Mouse (Mus musculus) large intestine, adult 2 months (tissue): ENCODE data around the gene Fras1. TPM values are rescaled to one million over a fixed set of nuclear protein-coding genes. Genes with fewer than 3 reads are reported as not detected.

Experiments used
- DNase-seq: peaks from one replicate; pipeline ENCODE4 v3.0.0-alpha.2; 2012; ENCODE audit warnings: low read depth, low spot score
- WGBS: fragments of 180-500 bp; shearing (Covaris S2); methylation state at CpG from one replicate; pipeline ENCODE4 v1.1.7; 2018; 5-methylcytosine and 5-hydroxymethylcytosine counted together
- polyA plus RNA-seq: library from polyadenylated mRNA; depleted of rRNA; stranded (reverse); fragments of >200 nt; gene quantifications from 2 replicates; pipeline ENCODE4 v1.2.3, GENCODE M21; 2012

Fras1 gene
- polyA plus RNA-seq, 1 experiment = 0.24 TPM

- DNase-seq = no peak
- WGBS = 91% methylated on average over 4 of the region's 4 CpGs
Observed at GRCm38 (mm10) chr5:96544112-96544511, 170.4 kb downstream of the Fras1 start.

- DNase-seq = no peak
- WGBS = 82% methylated on average over 5 of the region's 5 CpGs
Observed at GRCm38 (mm10) chr5:96545994-96546393, 172.2 kb downstream of the Fras1 start.

GRCm38 (mm10) chr5:96554940-96555679, 181.4 kb downstream of the Fras1 start:
- DNase-seq = no peak
- WGBS = 83% methylated on average over 12 of the region's 12 CpGs

- 64% methylated on average over 8 of the region's 8 CpGs for WGBS
- no peak for DNase-seq
Observed at GRCm38 (mm10) chr5:96558049-96558804, 184.5 kb downstream of the Fras1 start.

GRCm38 (mm10) chr5:96574586-96574985, 200.8 kb downstream of the Fras1 start:
- 31% methylated on average over 4 of the region's 4 CpGs for WGBS
- DNase-seq = no peak

- DNase-seq = no peak
- WGBS = 72% methylated on average over 3 of the region's 3 CpGs
Observed at GRCm38 (mm10) chr5:96578705-96579104, 204.9 kb downstream of the Fras1 start.

GRCm38 (mm10) chr5:96579938-96580337, 206.2 kb downstream of the Fras1 start:
- 89% methylated on average over 5 of the region's 5 CpGs for WGBS
- no peak for DNase-seq

- 86% methylated on average over 5 of the region's 5 CpGs for WGBS
- no peak for DNase-seq
Observed at GRCm38 (mm10) chr5:96584730-96585129, 211.0 kb downstream of the Fras1 start.

GRCm38 (mm10) chr5:96590621-96591020, 216.9 kb downstream of the Fras1 start:
- no peak for DNase-seq
- 89% methylated on average over 6 of the region's 6 CpGs for WGBS

GRCm38 (mm10) chr5:96595793-96596192, 222.0 kb downstream of the Fras1 start:
- DNase-seq = no peak
- 76% methylated on average over 5 of the region's 5 CpGs for WGBS

- 82% methylated on average over 7 of the region's 7 CpGs for WGBS
- DNase-seq = no peak
Observed at GRCm38 (mm10) chr5:96603974-96604769, 230.4 kb downstream of the Fras1 start.

GRCm38 (mm10) chr5:96608036-96608435, 234.3 kb downstream of the Fras1 start:
- no peak for DNase-seq
- WGBS = 68% methylated on average over 5 of the region's 5 CpGs

GRCm38 (mm10) chr5:96608581-96609280, 235.0 kb downstream of the Fras1 start:
- no peak for DNase-seq
- 28% methylated on average over 3 of the region's 3 CpGs for WGBS

GRCm38 (mm10) chr5:96612077-96612476, 238.3 kb downstream of the Fras1 start:
- WGBS = 51% methylated on average over 10 of the region's 10 CpGs
- DNase-seq = no peak

- 18% methylated on average over 6 of the region's 6 CpGs for WGBS
- DNase-seq = no peak
Observed at GRCm38 (mm10) chr5:96616954-96617646, 243.3 kb downstream of the Fras1 start.

GRCm38 (mm10) chr5:96618008-96618407, 244.3 kb downstream of the Fras1 start:
- DNase-seq = no peak
- 72% methylated on average over 2 of the region's 2 CpGs for WGBS

- WGBS = 28% methylated on average over 2 of the region's 2 CpGs
- DNase-seq = no peak
Observed at GRCm38 (mm10) chr5:96620209-96620608, 246.5 kb downstream of the Fras1 start.

- 82% methylated on average over 5 of the region's 5 CpGs for WGBS
- DNase-seq = no peak
Observed at GRCm38 (mm10) chr5:96620618-96621017, 246.9 kb downstream of the Fras1 start.
